Mouse (Mus musculus) megakaryocyte, embryonic 14.5 days (primary cell): Measurements from ENCODE around the gene Zfand6.

Experiments
- FLI1 ChIP-seq: IDR thresholded peaks from 2 replicates; pipeline ENCODE4 v1.6.1; 2012; ENCODE audit warnings: low read length, inconsistent platforms, mixed read lengths
- GATA1 ChIP-seq: IDR thresholded peaks from 3 replicates; pipeline ENCODE4 v1.6.1; 2012; ENCODE audit warnings: mixed read lengths, low read length, inconsistent platforms, borderline replicate concordance

DNA sequence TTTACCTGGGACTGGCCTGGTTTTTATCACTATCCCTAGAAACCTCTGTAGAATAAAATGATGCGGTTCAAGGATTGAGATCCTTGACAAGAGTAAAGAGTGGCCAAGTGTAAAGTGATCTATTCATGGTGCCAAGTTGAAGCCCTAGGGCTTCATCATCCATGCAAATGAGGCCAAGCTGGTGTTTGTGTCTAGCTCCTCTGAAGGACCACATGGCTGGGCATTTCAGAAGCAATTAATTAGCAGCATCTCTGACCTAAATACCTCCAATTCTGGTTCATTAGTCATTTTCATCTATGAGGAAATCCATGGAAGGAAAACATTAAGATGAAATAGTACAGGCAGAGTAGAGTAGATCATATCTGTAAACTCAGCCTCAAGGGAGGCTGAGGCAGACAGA is 42.3 kb upstream of the Zfand6 start:
- no peak for TF ChIP-seq GATA1
- no peak for TF ChIP-seq FLI1
